Mouse (Mus musculus): ENCODE measurements at regions not wholly inside any gene's neighbourhood (a gene's known extent, or its start where the extent isn't known, plus 50 kb on each side); places are given as distances from the start of the nearest gene placed in this dataset.

- TF ChIP-seq GATA1 (IDR thresholded peaks at IDR 0.05; ENCODE audit: borderline replicate concordance, low read length) = no peak
- TF ChIP-seq FLI1 (IDR thresholded peaks at IDR 0.05; ENCODE audit: low read length) = no peak
Observed at GRCm38 (mm10) chr1:35930351-35930750, 137.8 kb upstream of the Hs6st1 start.

All from megakaryocyte, embryonic 14.5 days (primary cell).